Mouse (Mus musculus): ENCODE measurements at regions not wholly inside any gene's neighbourhood (a gene's known extent, or its start where the extent isn't known, plus 50 kb on each side); places are given as distances from the start of the nearest gene placed in this dataset.

GRCm38 (mm10) chr7:74907391-74907790, 352.8 kb upstream of the Slco3a1 start:
- no peak for DNase-seq (ENCODE audit: low spot score in 2 of 2)

DNA sequence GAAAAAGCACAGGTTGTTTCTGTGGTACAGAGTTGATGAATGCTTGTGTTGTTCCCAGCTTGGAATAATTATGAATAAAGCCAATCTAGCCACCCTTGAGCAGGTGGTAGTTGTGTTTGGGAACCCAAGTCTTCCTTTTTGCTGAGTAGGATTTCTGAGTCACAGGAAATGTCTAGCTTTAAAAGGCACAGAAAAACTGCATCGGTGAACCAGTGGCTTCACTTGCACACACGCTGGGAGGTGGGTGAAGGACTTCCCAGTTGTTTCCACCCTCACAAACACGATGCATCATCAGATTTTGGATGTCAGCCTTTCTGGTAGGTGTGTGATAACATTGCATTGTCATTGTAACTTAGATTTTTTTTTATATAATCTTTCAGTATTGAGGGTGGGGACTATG, 322.9 kb upstream of the Slco3a1 start:
- DNase-seq (ENCODE audit: low spot score in 2 of 2) = peak; percentile 8 to 16

DNA sequence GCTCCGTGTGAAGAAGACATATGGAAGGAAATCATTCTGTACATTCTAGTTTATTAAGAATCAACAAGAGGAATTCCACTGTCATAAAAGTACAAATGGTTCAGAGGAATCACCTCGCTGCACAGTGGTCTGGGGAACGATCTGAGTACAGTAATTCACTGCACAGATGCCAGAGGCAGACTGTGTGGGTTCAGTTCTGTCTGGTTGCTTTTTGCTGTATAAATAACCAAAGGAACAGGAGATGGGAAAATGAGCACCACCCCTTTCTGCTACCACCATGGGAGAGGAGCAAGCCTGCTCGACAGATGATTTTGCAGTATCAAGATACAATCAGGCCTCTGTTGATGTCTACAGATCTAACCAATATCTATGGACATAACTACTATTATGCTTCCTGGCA, 322.1 kb upstream of the Slco3a1 start:
- peak; percentile 28 to 75 for DNase-seq (ENCODE audit: low spot score in 2 of 2)

- no peak for DNase-seq (ENCODE audit: low spot score in 2 of 2)
Observed at GRCm38 (mm10) chr7:74870250-74870649, 315.7 kb upstream of the Slco3a1 start.

- DNase-seq (ENCODE audit: low spot score in 2 of 2) = peak in 1 of 2 experiments; percentile 29
Observed at GRCm38 (mm10) chr7:74862727-74863126, 308.1 kb upstream of the Slco3a1 start.

- no peak for DNase-seq (ENCODE audit: low spot score in 2 of 2)
Observed at GRCm38 (mm10) chr7:74844306-74844929, 289.8 kb upstream of the Slco3a1 start.

- no peak for DNase-seq (ENCODE audit: low spot score in 2 of 2)
Observed at GRCm38 (mm10) chr7:74823286-74823685, 268.7 kb upstream of the Slco3a1 start.

DNA sequence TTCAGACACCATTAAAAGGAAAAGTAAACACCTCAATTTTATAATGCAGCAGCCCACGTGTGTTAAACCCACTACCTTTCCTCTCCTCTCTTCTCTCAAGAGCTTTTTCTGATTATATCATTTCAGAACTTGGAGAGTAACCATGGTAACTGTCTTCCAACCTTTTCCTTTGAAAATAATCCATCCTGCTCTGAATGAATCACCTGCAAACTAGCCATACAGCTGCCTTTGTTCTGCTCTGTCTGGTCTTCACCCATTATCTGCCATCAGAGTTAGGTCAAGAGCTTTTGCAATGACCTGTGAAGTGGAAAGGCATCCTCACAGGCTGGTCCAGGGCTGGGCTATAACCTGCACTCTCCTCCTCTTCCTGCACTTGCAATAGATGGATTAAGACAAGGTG, 238.7 kb upstream of the Slco3a1 start:
- DNase-seq (ENCODE audit: low spot score in 2 of 2) = no peak

DNA sequence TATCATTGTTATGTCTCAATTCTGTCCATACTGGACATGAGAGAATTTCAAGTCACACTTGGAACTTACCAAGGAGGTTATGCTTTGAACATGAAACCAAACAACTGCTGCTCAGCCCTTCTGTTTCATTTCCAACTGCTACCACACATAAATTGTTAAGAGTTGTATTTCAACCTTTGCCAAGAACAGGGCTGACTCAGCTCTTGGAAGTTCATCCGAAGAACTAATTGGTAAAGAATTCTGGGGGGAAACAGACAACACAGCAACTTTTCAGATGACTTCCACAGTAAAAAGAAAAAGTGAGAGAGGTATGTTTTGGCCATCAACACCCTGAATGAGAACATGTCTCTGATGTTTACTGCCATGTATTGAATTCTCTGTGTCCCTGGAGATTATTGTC, 234.1 kb upstream of the Slco3a1 start:
- peak; percentile 3 to 23 for DNase-seq (ENCODE audit: low spot score in 2 of 2)

DNA sequence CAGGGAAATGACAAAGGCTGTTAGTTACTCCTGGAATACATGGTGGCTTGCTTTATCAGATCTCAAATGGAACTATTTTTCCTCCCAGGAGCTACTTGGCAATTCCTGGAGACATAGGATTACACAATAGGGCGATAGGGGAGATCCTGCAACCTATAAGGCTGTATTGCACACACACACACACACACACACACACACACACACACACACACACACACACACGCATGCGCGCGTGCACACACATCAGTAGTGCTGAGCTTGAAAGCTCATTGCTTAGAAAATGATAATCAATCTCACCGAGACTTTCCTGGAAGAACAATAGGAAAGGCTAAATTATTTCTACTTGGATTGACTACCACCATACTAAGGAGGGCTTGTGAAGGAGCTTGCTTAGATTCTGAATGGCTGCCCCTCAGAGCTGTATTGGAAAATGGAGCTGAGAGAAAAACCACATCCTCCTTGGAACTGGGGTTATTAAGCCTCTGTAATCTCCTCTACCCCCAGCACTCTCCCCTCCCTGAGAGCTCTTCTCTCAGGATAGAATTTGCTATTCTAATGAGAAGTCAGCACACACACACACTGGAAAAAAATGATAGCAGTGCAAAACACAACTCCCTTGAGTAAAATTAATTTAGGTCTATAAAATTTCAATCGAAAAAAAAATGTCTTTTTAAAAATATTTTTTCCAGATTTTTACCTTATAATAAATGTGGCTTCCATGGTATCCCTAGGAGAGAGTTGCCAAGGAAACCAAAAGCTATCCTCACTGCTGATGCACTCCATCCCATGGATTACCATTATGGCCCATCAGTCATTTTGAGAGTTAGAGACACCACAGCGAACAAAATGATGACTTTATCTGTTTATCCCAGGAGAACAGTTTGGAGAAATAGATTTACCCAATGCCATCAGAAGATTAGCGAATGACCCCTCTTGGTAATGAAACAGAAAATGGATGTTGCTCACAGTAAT, 217.1 kb upstream of the Slco3a1 start:
- no peak for DNase-seq (ENCODE audit: low spot score in 2 of 2)

DNA sequence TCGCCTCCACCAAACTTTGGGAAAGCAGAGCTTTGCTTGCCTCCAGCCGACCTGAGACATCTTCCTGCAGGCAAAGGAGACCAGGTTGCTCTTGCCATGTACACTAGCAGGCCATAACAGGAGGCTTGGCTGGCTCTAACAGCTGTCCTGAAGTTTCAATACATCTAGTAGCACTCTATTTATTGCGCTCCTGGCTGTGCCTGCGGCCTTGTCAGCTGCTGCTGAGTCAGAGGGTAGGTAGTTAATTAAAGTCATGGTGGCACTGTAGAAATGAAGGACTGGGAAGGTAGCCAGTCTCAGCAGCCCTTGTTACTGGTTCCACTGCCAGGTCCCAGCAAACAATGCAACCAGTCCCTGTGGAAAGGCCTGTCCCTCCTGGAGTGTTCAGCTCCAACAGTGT, 212.0 kb upstream of the Slco3a1 start:
- DNase-seq (ENCODE audit: low spot score in 2 of 2) = peak in 1 of 2 experiments; percentile 3

GRCm38 (mm10) chr7:74757469-74757868, 202.9 kb upstream of the Slco3a1 start:
- DNase-seq (ENCODE audit: low spot score in 2 of 2) = no peak

- no peak for DNase-seq (ENCODE audit: low spot score in 2 of 2)
Observed at GRCm38 (mm10) chr7:74747704-74748103, 193.1 kb upstream of the Slco3a1 start.

DNA sequence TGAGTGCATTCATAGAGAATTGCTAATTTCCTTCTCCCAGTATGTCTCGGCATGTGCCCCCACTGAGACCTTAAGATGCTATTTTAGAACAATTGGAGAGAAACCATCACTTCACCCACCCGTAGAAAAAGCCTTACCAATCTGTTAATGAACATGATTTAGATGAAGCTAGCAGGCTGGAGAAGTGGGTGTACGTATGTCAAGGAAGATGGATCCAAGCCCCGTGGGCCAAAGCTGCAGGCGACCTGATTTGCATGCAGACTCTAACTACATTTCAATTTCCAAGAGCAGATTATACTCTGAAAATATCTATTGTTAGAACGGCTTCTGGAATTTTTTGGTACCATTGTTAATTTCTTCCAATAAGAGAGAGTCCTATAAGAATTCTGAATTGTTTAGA, 180.4 kb upstream of the Slco3a1 start:
- DNase-seq (ENCODE audit: low spot score in 2 of 2) = peak; percentile 57 to 74

DNA sequence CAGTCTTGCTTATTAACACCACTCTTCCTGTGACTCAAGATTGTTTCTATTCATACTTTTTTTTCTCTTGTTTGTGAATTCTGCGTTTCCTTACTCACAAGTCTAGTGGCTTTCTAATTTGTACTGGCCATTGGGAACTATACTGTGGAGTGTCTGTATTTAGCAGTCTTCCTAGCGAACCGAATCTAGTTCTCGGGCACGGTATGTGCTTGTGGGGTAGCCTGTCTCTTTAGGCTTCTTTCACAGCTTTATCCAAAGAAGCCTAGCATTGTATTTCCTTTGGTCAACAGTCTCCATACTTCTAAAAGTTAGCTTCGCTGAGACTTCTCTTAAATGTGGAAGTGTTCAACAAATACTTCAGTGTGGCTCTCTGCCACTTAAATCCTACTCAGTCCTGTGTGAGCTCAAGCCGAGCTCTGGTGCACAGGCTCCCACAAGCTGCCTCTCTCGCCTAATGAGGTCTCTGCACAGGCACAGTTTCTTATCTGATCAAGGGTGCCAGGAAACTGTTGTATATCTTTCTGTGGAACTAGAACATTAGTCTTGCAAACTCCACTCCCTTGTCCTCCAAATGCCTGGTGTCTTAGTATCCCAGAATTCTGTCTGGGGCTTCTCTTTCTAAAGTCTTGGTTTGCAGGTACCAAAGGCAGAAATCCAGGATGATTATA, 171.9 kb upstream of the Slco3a1 start:
- peak in 1 of 2 experiments; percentile 8 for DNase-seq (ENCODE audit: low spot score in 2 of 2)

DNA sequence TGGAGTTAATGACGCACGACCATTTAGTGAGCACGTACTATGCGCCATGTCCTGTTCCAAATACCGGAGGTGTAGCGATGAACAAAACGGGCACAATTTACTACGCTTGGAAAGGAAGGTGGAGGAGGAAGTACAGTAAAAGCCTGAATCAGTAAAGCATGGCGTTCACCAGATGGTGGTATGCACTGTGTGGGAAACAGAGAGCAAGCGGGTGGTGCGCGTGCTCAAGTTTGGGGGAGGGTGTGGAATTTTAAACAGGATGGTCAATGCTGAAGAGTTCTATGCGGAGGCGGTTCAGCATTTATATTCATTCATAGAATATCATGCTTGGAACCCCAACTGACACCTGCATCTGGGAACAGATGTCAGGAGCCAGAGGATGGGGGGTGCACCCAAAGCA, 164.7 kb upstream of the Slco3a1 start:
- DNase-seq (ENCODE audit: low spot score in 2 of 2) = peak; percentile 30 to 68

GRCm38 (mm10) chr7:74709993-74710581, 155.5 kb upstream of the Slco3a1 start:
- DNase-seq (ENCODE audit: low spot score in 2 of 2) = peak in 1 of 2 experiments; percentile 40

GRCm38 (mm10) chr7:74709006-74709405, 154.4 kb upstream of the Slco3a1 start:
- DNase-seq (ENCODE audit: low spot score in 2 of 2) = peak; percentile 24 to 53

- DNase-seq (ENCODE audit: low spot score in 2 of 2) = no peak
Observed at GRCm38 (mm10) chr7:74703533-74703932, 149.0 kb upstream of the Slco3a1 start.

- no peak for DNase-seq (ENCODE audit: low spot score in 2 of 2)
Observed at GRCm38 (mm10) chr7:74697794-74698354, 143.3 kb upstream of the Slco3a1 start.

DNA sequence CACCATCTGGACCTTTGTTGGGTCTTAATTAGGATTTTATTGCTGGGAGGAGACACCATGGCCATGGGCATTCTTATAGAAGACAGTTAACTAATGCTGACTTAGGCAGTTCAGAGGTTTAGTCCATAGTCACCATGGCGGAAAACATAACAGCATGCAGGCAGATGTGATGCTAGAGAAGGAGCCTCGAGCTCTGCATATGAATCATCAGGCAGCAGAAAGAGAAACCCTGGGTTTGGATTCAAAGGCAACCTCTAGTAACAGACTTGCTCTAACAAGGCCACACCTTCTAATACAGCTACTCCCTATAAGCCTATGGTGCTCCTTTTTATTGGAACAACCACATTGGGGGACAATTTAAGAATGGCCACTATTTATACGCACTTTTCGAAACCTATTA, 141.7 kb upstream of the Slco3a1 start:
- no peak for DNase-seq (ENCODE audit: low spot score in 2 of 2)

Data from layer of hippocampus, adult 18-20 months (tissue).